Mouse (Mus musculus): ENCODE data around the gene Fam114a1.

GRCm38 (mm10) chr5:65063266-65063665 lies 93.4 kb downstream of the Fam114a1 start:
- TF ChIP-seq CTCF (IDR thresholded peaks at IDR 0.05) (no peak), POLR2A (IDR thresholded peaks at IDR 0.05; ENCODE audit: insufficient read depth, low read depth, low read length) (no peak), EP300 (IDR thresholded peaks at IDR 0.05; ENCODE audit: insufficient read depth, low read depth, low read length) (no peak)

Measured in heart, adult 2 months (tissue).